Mouse (Mus musculus) lung, embryonic 15.5 days (tissue): ENCODE measurements around the gene Srp54c. TPM values are rescaled to one million over a fixed set of nuclear protein-coding genes. Genes with fewer than 3 reads are reported as not detected.

ENCODE experiments used
- ATAC-seq: fragments of 200-750 bp; cut with Nextera tagmentation; 2 replicates; pipeline ENCODE4 v1.8.0; 2017; ENCODE audit warnings: moderate number of reproducible peaks, borderline replicate concordance; ENCODE audit not compliant: low FRiP score, low TSS enrichment; ENCODE audit errors: extremely low read depth
- H3K27ac ChIP-seq: fragments of 300-500 bp; sonication (generic); 2 replicates; pipeline ENCODE4 v1.5.1; 2015; ENCODE audit warnings: moderate library complexity, mild to moderate bottlenecking, inconsistent platforms
- H3K27me3 ChIP-seq: fragments of 300-500 bp; sonication (generic); 2 replicates; pipeline ENCODE4 v1.6.1; 2015; ENCODE audit warnings: inconsistent platforms
- H3K36me3 ChIP-seq: fragments of 300-500 bp; sonication (generic); 2 replicates; pipeline ENCODE4 v1.6.1; 2015; ENCODE audit warnings: inconsistent platforms
- H3K4me1 ChIP-seq: fragments of 300-500 bp; sonication (generic); 2 replicates; pipeline ENCODE4 v1.6.1; 2015; ENCODE audit warnings: inconsistent platforms
- H3K4me2 ChIP-seq: fragments of 300-500 bp; sonication (generic); 2 replicates; pipeline ENCODE4 v1.6.1; 2015; ENCODE audit warnings: inconsistent platforms, mild to moderate bottlenecking, moderate library complexity
- H3K4me3 ChIP-seq: fragments of 300-500 bp; sonication (generic); 2 replicates; pipeline ENCODE4 v1.5.1; 2015; ENCODE audit warnings: mild to moderate bottlenecking, inconsistent platforms
- H3K9ac ChIP-seq: fragments of 300-500 bp; sonication (generic); 2 replicates; pipeline ENCODE4 v1.6.1; 2015; ENCODE audit warnings: inconsistent platforms
- H3K9me3 ChIP-seq: fragments of 300-500 bp; sonication (generic); 2 replicates; pipeline ENCODE4 v1.6.1; 2016; ENCODE audit warnings: inconsistent platforms
- WGBS: fragments of 180-500 bp; shearing (Covaris S2); methylation state at CpG from one replicate; pipeline ENCODE4 v1.1.7; 2015; 5-methylcytosine and 5-hydroxymethylcytosine counted together
- polyA plus RNA-seq: library from polyadenylated mRNA; unstranded; fragments of >200 nt; fragmentation: Nextera tagmentation; extraction: Ambion mirVana; gene quantifications from 2 replicates; pipeline ENCODE4 v1.2.1, GENCODE M21; 2015

The Srp54c gene
- polyA plus RNA-seq, 1 experiment from 2014 or later, result 69.3 TPM

- WGBS, result 84% methylated on average over 5 of the region's 5 CpGs
- Histone ChIP-seq H3K27ac (no peak within 1 kb of the TSS), H3K9me3 (no peaks in the 10 kb centered on the region), H3K9ac (no peak within 1 kb of the TSS), H3K36me3 (peaks cover 27% of the 10 kb centered on the region), H3K4me1 (peaks cover 21% of the 10 kb centered on the region), H3K4me3 (no peak within 1 kb of the TSS), H3K4me2 (no peak within 1 kb of the TSS), H3K27me3 (no peaks in the 10 kb centered on the region)
- no peak for ATAC-seq
Observed at GRCm38 (mm10) chr12:55299336-55299735, 69.4 kb downstream of the Srp54c start, which contains the start of gene 1110008L16Rik. Gene 1110008L16Rik (plus strand): TSS chr12:55299577.

- 86% methylated on average over 3 of the region's 3 CpGs for WGBS
- Histone ChIP-seq H3K36me3 (peaks cover 19% of the 10 kb centered on the region), H3K27me3 (no peaks in the 10 kb centered on the region), H3K9me3 (no peaks in the 10 kb centered on the region), H3K4me1 (peaks cover 24% of the 10 kb centered on the region), H3K9ac (no peak overlapping the region), H3K4me2 (peak overlapping the region; percentile 73), H3K4me3 (0 out of 2 replicates have a peak overlapping the region, but pooled peaks have one; percentile 0), H3K27ac (no peak overlapping the region)
- ATAC-seq, result no peak
Observed at GRCm38 (mm10) chr12:55300820-55301351, 70.9 kb downstream of the Srp54c start.

GRCm38 (mm10) chr12:55301472-55302300 is 71.7 kb downstream of the Srp54c start:
- ATAC-seq, result no peak
- H3K9ac ChIP-seq, result peak overlapping the region; percentile 62
- peak overlapping the region; percentile 91 for H3K27ac ChIP-seq
- H3K4me2 ChIP-seq, result peak overlapping the region; percentile 73
- no peaks in the 10 kb centered on the region for H3K9me3 ChIP-seq
- peaks cover 24% of the 10 kb centered on the region for H3K4me1 ChIP-seq
- H3K36me3 ChIP-seq, result peaks cover 18% of the 10 kb centered on the region
- H3K27me3 ChIP-seq, result no peaks in the 10 kb centered on the region
- H3K4me3 ChIP-seq, result peak overlapping the region; percentile 60
- WGBS, result 35% methylated on average over 11 of the region's 11 CpGs

- Histone ChIP-seq H3K4me3 (peak within 1 kb of the TSS; percentile 60), H3K9me3 (no peaks in the 10 kb centered on the region), H3K4me2 (peak within 1 kb of the TSS; percentile 73), H3K4me1 (peaks cover 24% of the 10 kb centered on the region), H3K36me3 (peaks cover 10% of the 10 kb centered on the region), H3K27me3 (no peaks in the 10 kb centered on the region), H3K27ac (peak within 1 kb of the TSS; percentile 91), H3K9ac (peak within 1 kb of the TSS; percentile 62)
- under 1% methylated on average over 55 of the region's 55 CpGs for WGBS
- ATAC-seq, result peak; percentile 96
Observed at GRCm38 (mm10) chr12:55302485-55303441, 72.8 kb downstream of the Srp54c start, which contains the start of gene Ppp2r3c. Gene Ppp2r3c (minus strand): TSS chr12:55302998.

GRCm38 (mm10) chr12:55306371-55306770 is 76.4 kb downstream of the Srp54c start:
- WGBS, result 93% methylated on average over 4 of the region's 4 CpGs
- no peak overlapping the region for H3K27ac ChIP-seq

GRCm38 (mm10) chr12:55307566-55307965 is 77.6 kb downstream of the Srp54c start:
- Histone ChIP-seq H3K36me3 (peaks cover 9% of the 10 kb centered on the region), H3K27ac (no peak overlapping the region), H3K4me1 (peaks cover 10% of the 10 kb centered on the region; the same call in 1 of the 2 replicates), H3K27me3 (no peaks in the 10 kb centered on the region), H3K9me3 (no peaks in the 10 kb centered on the region), H3K9ac (no peak overlapping the region), H3K4me2 (no peak overlapping the region), H3K4me3 (no peak overlapping the region)
- WGBS, result 83% methylated on average over 6 of the region's 6 CpGs
- no peak for ATAC-seq

More at GRCm38 (mm10) chr12:55306371-55306770, 76.4 kb downstream of the Srp54c start:
- Histone ChIP-seq H3K36me3 (peaks cover 8% of the 10 kb centered on the region), H3K9me3 (no peaks in the 10 kb centered on the region), H3K4me2 (no peak overlapping the region), H3K4me3 (no peak overlapping the region), H3K27me3 (no peaks in the 10 kb centered on the region), H3K4me1 (peaks cover 17% of the 10 kb centered on the region), H3K9ac (no peak overlapping the region)
- ATAC-seq, result no peak

- Histone ChIP-seq H3K27ac (no peak overlapping the region), H3K4me2 (no peak overlapping the region), H3K4me3 (no peak overlapping the region), H3K4me1 (peaks cover 7% of the 10 kb centered on the region; the same call in 1 of the 2 replicates), H3K27me3 (no peaks in the 10 kb centered on the region), H3K36me3 (peaks cover 10% of the 10 kb centered on the region), H3K9ac (no peak overlapping the region), H3K9me3 (no peaks in the 10 kb centered on the region)
- no peak for ATAC-seq
- 90% methylated on average over 9 of the region's 9 CpGs for WGBS
Observed at GRCm38 (mm10) chr12:55308731-55309130, 78.8 kb downstream of the Srp54c start.

- Histone ChIP-seq H3K27ac (no peak overlapping the region), H3K27me3 (no peaks in the 10 kb centered on the region), H3K9ac (no peak overlapping the region), H3K4me1 (0 out of 2 replicates have a peak, but pooled peaks cover 3% of the 10 kb centered on the region), H3K4me3 (no peak overlapping the region), H3K9me3 (no peaks in the 10 kb centered on the region), H3K4me2 (no peak overlapping the region), H3K36me3 (peaks cover 10% of the 10 kb centered on the region)
- WGBS, result 78% methylated on average over 8 of the region's 8 CpGs
- ATAC-seq, result no peak
Observed at GRCm38 (mm10) chr12:55309501-55309900, 79.5 kb downstream of the Srp54c start.

GRCm38 (mm10) chr12:55311841-55312240 is 81.9 kb downstream of the Srp54c start:
- H3K36me3 ChIP-seq, result peaks cover 11% of the 10 kb centered on the region; the same call in 1 of the 2 replicates
- no peaks in the 10 kb centered on the region for H3K27me3 ChIP-seq
- 0 out of 2 replicates have a peak, but pooled peaks cover 4% of the 10 kb centered on the region for H3K4me1 ChIP-seq
- H3K9me3 ChIP-seq, result no peaks in the 10 kb centered on the region
- WGBS, result 83% methylated on average over 7 of the region's 7 CpGs
- no peak overlapping the region for H3K4me3 ChIP-seq
- H3K4me2 ChIP-seq, result no peak overlapping the region
- no peak overlapping the region for H3K27ac ChIP-seq
- ATAC-seq, result no peak
- H3K9ac ChIP-seq, result no peak overlapping the region
